8 mouse cellular contexts compared by ENCODE assay signal in the genomic region with DNA sequence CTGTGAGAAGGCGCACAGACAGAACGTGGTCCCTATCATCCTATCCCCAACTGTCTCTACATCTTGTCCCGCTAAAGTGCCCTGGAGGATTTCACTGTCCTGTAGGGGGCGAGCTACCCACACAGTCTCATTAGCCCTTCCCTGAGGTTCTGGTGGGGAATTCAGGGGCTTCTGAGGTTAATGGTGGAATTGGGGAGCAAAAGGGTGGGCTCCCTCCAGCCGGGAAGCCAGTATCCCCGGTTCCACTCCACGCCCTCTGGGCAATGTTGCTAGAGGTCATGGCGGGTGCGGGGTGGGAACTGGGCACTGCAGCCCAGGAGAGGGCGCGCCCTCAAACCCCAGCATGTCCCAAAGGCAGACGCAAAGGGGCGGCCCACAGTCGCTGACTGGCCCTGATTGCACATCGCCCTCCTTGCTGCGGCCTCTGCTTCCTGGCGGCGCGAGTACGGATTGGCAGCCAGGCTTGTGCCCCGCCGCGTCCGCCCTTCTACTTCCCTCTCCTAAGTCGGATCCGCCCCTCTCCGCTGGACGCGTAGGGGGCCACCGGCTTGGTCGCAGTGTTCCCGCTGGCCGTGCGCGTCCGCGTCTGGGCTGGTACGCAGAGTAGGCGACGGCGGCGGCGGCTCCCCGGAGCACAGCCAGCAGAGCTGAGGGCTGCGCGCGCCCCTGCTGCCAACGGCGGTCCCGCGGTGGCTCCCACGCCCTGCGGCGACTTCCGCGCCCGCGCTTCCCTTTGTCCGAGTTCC.
DNase-seq lines count a peak whose midpoint lies in the region; ATAC-seq lines count a peak whose summit lies in the region.

No protein-coding gene starts in this region.

- peak overlapping the region; percentile 93 for H3K4me3 ChIP-seq in brown adipose tissue, adult 24 weeks (ENCODE audit: insufficient read depth, low read depth, low read length)
- H3K4me3 ChIP-seq in forebrain, embryonic 11.5 days (ENCODE audit: low read depth, low read length) = peak overlapping the region; percentile 76
- H3K4me3 ChIP-seq in heart, embryonic 15.5 days = peak overlapping the region; percentile 92
- peak overlapping the region; percentile 68 for H3K4me3 ChIP-seq in liver, embryonic 12.5 days

- DNase-seq in B cell, adult 2 months = peak; percentile 69 to 70
- DNase-seq in forebrain, embryonic 11.5 days (ENCODE audit: low spot score) = peak; percentile 95
- DNase-seq in kidney, postnatal 14 days = peak; percentile 93
- DNase-seq in naive thymus-derived CD4-positive, alpha-beta T cell, adult 2 months (ENCODE audit: low read depth) = peak; percentile 56
- peak; percentile 67 for DNase-seq in splenic B cell, adult 2 months (ENCODE audit: low read depth, low spot score)

- no peaks in the 10 kb centered on the region for H3K4me1 ChIP-seq in brown adipose tissue, adult 24 weeks (ENCODE audit: control insufficient read depth, insufficient read depth, insufficient read length, low read length)
- H3K4me1 ChIP-seq in forebrain, embryonic 11.5 days (replicated peaks; ENCODE audit: control insufficient read depth, insufficient read depth, low read length) = no peaks in the 10 kb centered on the region
- no peaks in the 10 kb centered on the region for H3K4me1 ChIP-seq in heart, embryonic 15.5 days (replicated peaks)
- H3K4me1 ChIP-seq in liver, embryonic 12.5 days = no peaks in the 10 kb centered on the region

- peak overlapping the region; percentile 88 for H3K9ac ChIP-seq in forebrain, embryonic 11.5 days (ENCODE audit: low read length)
- H3K9ac ChIP-seq in heart, embryonic 15.5 days = peak overlapping the region; percentile 86
- peak overlapping the region; percentile 65 for H3K9ac ChIP-seq in liver, embryonic 12.5 days

- H3K27ac ChIP-seq in brown adipose tissue, adult 24 weeks (replicated peaks; ENCODE audit: low read depth, low read length) = peak overlapping the region; percentile 53
- H3K27ac ChIP-seq in forebrain, embryonic 11.5 days (ENCODE audit: low read depth, low read length) = peak overlapping the region; percentile 78
- H3K27ac ChIP-seq in heart, embryonic 15.5 days = peak overlapping the region; percentile 92
- H3K27ac ChIP-seq in liver, embryonic 12.5 days = peak overlapping the region; percentile 45; the same call in 1 of the 2 replicates

- H3K9me3 ChIP-seq in forebrain, embryonic 11.5 days (ENCODE audit: control insufficient read depth, low read length) = no peaks in the 10 kb centered on the region; the same call in 1 of the 2 replicates
- H3K9me3 ChIP-seq in heart, embryonic 15.5 days (replicated peaks) = no peaks in the 10 kb centered on the region
- H3K9me3 ChIP-seq in liver, embryonic 12.5 days (replicated peaks) = no peaks in the 10 kb centered on the region

- H3K4me2 ChIP-seq in forebrain, embryonic 11.5 days (ENCODE audit: low read depth, low read length, severe bottlenecking) = peak overlapping the region; percentile 41
- H3K4me2 ChIP-seq in heart, embryonic 15.5 days = peak overlapping the region; percentile 69
- peak overlapping the region; percentile 74 for H3K4me2 ChIP-seq in liver, embryonic 12.5 days

- peak; percentile 100 for ATAC-seq in forebrain, embryonic 11.5 days (replicated peaks; ENCODE audit: low FRiP score)
- peak; percentile 100 for ATAC-seq in heart, embryonic 15.5 days (replicated peaks; ENCODE audit: insufficient number of reproducible peaks, insufficient read depth, low FRiP score, low read depth)
- ATAC-seq in liver, embryonic 12.5 days = peak; percentile 98

- H3K36me3 ChIP-seq in forebrain, embryonic 11.5 days (ENCODE audit: control insufficient read depth, insufficient read depth, low read length) = no peaks in the 10 kb centered on the region
- no peaks in the 10 kb centered on the region for H3K36me3 ChIP-seq in heart, embryonic 15.5 days
- H3K36me3 ChIP-seq in liver, embryonic 12.5 days = no peaks in the 10 kb centered on the region
- H3K36me3 ChIP-seq in splenic B cell, adult 2 months (ENCODE audit: control insufficient read depth, insufficient read depth, low read length, poor library complexity, severe bottlenecking) = no peaks in the 10 kb centered on the region

- under 1% methylated on average over 59 of the region's 59 CpGs for WGBS in forebrain, embryonic 11.5 days
- under 1% methylated on average over 59 of the region's 59 CpGs for WGBS in heart, embryonic 15.5 days
- WGBS in liver, embryonic 12.5 days (ENCODE audit: insufficient replicate concordance) = under 1% methylated on average over 59 of the region's 59 CpGs

- no peaks in the 10 kb centered on the region for H3K27me3 ChIP-seq in forebrain, embryonic 11.5 days (ENCODE audit: control insufficient read depth, insufficient read depth, low read length)
- no peaks in the 10 kb centered on the region for H3K27me3 ChIP-seq in heart, embryonic 15.5 days
- H3K27me3 ChIP-seq in liver, embryonic 12.5 days (replicated peaks) = peaks cover 14% of the 10 kb centered on the region
- no peaks in the 10 kb centered on the region for H3K27me3 ChIP-seq in splenic B cell, adult 2 months (ENCODE audit: control insufficient read depth, insufficient read depth, low read length, poor library complexity, severe bottlenecking)

Comparison
In these comparisons a context has a peak if more than half of its experiments do, and no peak if none do; other contexts are left out.
1. Peak in every context shown above with its lines: DNase-seq, ATAC-seq, H3K4me3 ChIP-seq and H3K27ac ChIP-seq.